Mouse (Mus musculus) olfactory bulb, adult 2 months (tissue): ENCODE measurements around the gene Mtx1. TPM values are rescaled to one million over a fixed set of nuclear protein-coding genes. Genes with fewer than 3 reads are reported as not detected.

ENCODE experiments used
- H3K27ac ChIP-seq: fragments of 200-500 bp; 2 replicates; pipeline ENCODE4 v1.5.1; 2012; ENCODE audit warnings: low read depth, low read length; ENCODE audit not compliant: insufficient read depth
- H3K4me1 ChIP-seq: fragments of 200-500 bp; 2 replicates; pipeline ENCODE4 v1.6.1; 2012; ENCODE audit warnings: low read length; ENCODE audit not compliant: control insufficient read depth, insufficient read depth
- H3K4me3 ChIP-seq: fragments of 200-500 bp; 2 replicates; pipeline ENCODE4 v1.5.1; 2012; ENCODE audit warnings: mild to moderate bottlenecking, low read depth, low read length, moderate library complexity; ENCODE audit not compliant: insufficient read depth
- CTCF ChIP-seq: fragments of 200-500 bp; IDR thresholded peaks from 2 replicates; pipeline ENCODE4 v1.5.1; 2012; ENCODE audit warnings: low read depth, mild to moderate bottlenecking, low read length, moderate library complexity; ENCODE audit not compliant: insufficient read depth
- POLR2A ChIP-seq: fragments of 200-500 bp; IDR thresholded peaks from 2 replicates; pipeline ENCODE4 v1.6.1; 2012; ENCODE audit warnings: mild to moderate bottlenecking, low read depth, low read length, moderate library complexity; ENCODE audit not compliant: insufficient read depth
- WGBS: fragments of 180-500 bp; shearing (Covaris S2); methylation state at CpG from one replicate; pipeline ENCODE4 v1.1.7; 2018; 5-methylcytosine and 5-hydroxymethylcytosine counted together
- polyA plus RNA-seq: library from polyadenylated mRNA; stranded (reverse); fragments of >200 nt; gene quantifications from 2 replicates; pipeline ENCODE4 v1.2.4, GENCODE M21; 2012; ENCODE audit warnings: low replicate concordance; ENCODE audit not compliant: missing spikeins, insufficient read depth, insufficient read length

Gene Mtx1
- polyA plus RNA-seq, 1 experiment, result not detected

- no peak for TF ChIP-seq POLR2A
- no peak for TF ChIP-seq CTCF
- H3K4me1 ChIP-seq, result peaks cover 2% of the 10 kb centered on the region
- 78% methylated on average over 13 of the region's 13 CpGs for WGBS
- no peak overlapping the region for H3K4me3 ChIP-seq
- H3K27ac ChIP-seq, result no peak overlapping the region
These were observed 16.7 kb downstream of the Mtx1 start for GRCm38 (mm10) chr3:89210162-89210561.

GRCm38 (mm10) chr3:89209731-89210130 is 17.2 kb downstream of the Mtx1 start:
- Histone ChIP-seq H3K4me3 (no peak overlapping the region), H3K27ac (no peak overlapping the region), H3K4me1 (no peaks in the 10 kb centered on the region)
- TF ChIP-seq CTCF, result no peak
- no peak for TF ChIP-seq POLR2A
- WGBS, result 88% methylated on average over 7 of the region's 7 CpGs

- WGBS, result 86% methylated on average over 6 of the region's 6 CpGs
These were observed 18.2 kb downstream of the Mtx1 start for GRCm38 (mm10) chr3:89208736-89209135.

DNA sequence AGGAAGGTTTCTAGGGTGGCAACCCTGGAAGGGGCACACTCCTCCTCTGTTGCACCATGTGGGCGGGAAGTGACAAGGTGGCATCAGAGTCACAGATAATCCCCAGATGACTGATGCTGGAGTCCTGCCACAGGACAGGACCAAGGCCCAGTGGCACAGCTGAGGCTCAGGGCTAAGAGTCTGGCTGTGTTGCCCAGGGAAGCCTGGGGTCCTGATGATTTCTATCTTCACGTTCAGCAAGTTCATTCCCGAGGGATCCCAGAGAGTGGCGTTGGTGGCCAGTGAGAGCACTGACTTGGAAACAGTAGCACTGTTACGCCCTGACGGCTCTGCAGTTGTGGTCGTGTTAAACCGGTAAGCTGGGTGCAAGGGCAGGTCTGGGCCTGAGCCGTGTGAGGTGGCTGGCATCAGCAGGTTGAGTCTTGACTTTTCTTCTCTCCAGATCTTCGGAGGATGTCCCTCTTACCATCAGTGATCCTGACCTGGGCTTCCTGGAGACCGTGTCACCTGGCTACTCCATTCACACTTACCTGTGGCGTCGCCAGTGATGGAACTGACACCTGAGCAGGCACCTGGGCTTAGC is 18.7 kb downstream of the Mtx1 start:
- H3K27ac ChIP-seq, result no peak overlapping the region
- H3K4me3 ChIP-seq, result no peak overlapping the region
- no peaks in the 10 kb centered on the region for H3K4me1 ChIP-seq
- TF ChIP-seq POLR2A (no peak), CTCF (no peak)
- WGBS, result 90% methylated on average over 13 of the region's 13 CpGs

More at GRCm38 (mm10) chr3:89208736-89209135, 18.2 kb downstream of the Mtx1 start:
- H3K4me3 ChIP-seq, result no peak overlapping the region
- no peak overlapping the region for H3K27ac ChIP-seq
- TF ChIP-seq CTCF (no peak), POLR2A (no peak)
- H3K4me1 ChIP-seq, result no peaks in the 10 kb centered on the region

- Histone ChIP-seq H3K4me3 (no peak overlapping the region), H3K27ac (no peak overlapping the region), H3K4me1 (no peaks in the 10 kb centered on the region)
- WGBS, result 82% methylated on average over 2 of the region's 2 CpGs
- TF ChIP-seq CTCF (no peak), POLR2A (no peak)
These were observed 20.2 kb downstream of the Mtx1 start for GRCm38 (mm10) chr3:89206695-89207094.

GRCm38 (mm10) chr3:89206079-89206478 is 20.8 kb downstream of the Mtx1 start:
- 90% methylated on average over 7 of the region's 7 CpGs for WGBS
- no peaks in the 10 kb centered on the region for H3K4me1 ChIP-seq
- H3K4me3 ChIP-seq, result no peak overlapping the region
- no peak for TF ChIP-seq POLR2A
- no peak for TF ChIP-seq CTCF
- H3K27ac ChIP-seq, result no peak overlapping the region

GRCm38 (mm10) chr3:89203142-89203514 is 23.8 kb downstream of the Mtx1 start:
- TF ChIP-seq CTCF, result no peak
- no peak for TF ChIP-seq POLR2A
- H3K27ac ChIP-seq, result no peak overlapping the region

GRCm38 (mm10) chr3:89202253-89203141 is 24.4 kb downstream of the Mtx1 start, which contains the start of gene Gba:
Gene Gba, plus strand, starts transcription at chr3:89202928.
- 21% methylated on average over 13 of the region's 13 CpGs for WGBS
- TF ChIP-seq POLR2A (no peak), CTCF (no peak)
- no peak within 1 kb of the TSS for H3K27ac ChIP-seq

More at GRCm38 (mm10) chr3:89203142-89203514, 23.8 kb downstream of the Mtx1 start:
- 22% methylated on average over 5 of the region's 5 CpGs for WGBS
- Histone ChIP-seq H3K4me1 (no peaks in the 10 kb centered on the region), H3K4me3 (peak overlapping the region; percentile 45)

GRCm38 (mm10) chr3:89199839-89200238 is 27.0 kb downstream of the Mtx1 start:
- TF ChIP-seq POLR2A (no peak), CTCF (no peak)
- no peak overlapping the region for H3K4me3 ChIP-seq
- 75% methylated on average over 3 of the region's 3 CpGs for WGBS
- peaks cover 6% of the 10 kb centered on the region; the same call in 1 of the 2 replicates for H3K4me1 ChIP-seq
- no peak overlapping the region for H3K27ac ChIP-seq

More at GRCm38 (mm10) chr3:89202253-89203141, 24.4 kb downstream of the Mtx1 start, which contains the start of gene Gba:
- H3K4me1 ChIP-seq, result no peaks in the 10 kb centered on the region
- H3K4me3 ChIP-seq, result peak within 1 kb of the TSS; percentile 45
